Mouse (Mus musculus) brain, embryonic 14.5 days (tissue): ENCODE measurements around the gene Atp13a1. TPM values are rescaled to one million over a fixed set of nuclear protein-coding genes. Genes with fewer than 3 reads are reported as not detected.
A peak's percentile ranks its signal among the peaks of the same experiment; 100 is the strongest.

Experiments used
- DNase-seq: peaks from one replicate; pipeline ENCODE4 v3.0.0-alpha.2; 2011; ENCODE audit warnings: low read depth
- CTCF ChIP-seq: fragments of 200-500 bp; IDR thresholded peaks from 2 replicates; pipeline ENCODE4 v1.5.1; 2012; ENCODE audit warnings: inconsistent platforms, mild to moderate bottlenecking, moderate library complexity, borderline replicate concordance; ENCODE audit not compliant: insufficient read depth, insufficient read length; ENCODE audit errors: extremely low read depth
- POLR2A ChIP-seq: fragments of 200-500 bp; IDR thresholded peaks from 2 replicates; pipeline ENCODE4 v1.6.1; 2012; ENCODE audit warnings: mild to moderate bottlenecking, inconsistent platforms, borderline replicate concordance; ENCODE audit not compliant: poor library complexity, insufficient read depth, insufficient read length, severe bottlenecking; ENCODE audit errors: extremely low read depth
- polyA plus RNA-seq: library from polyadenylated mRNA; depleted of rRNA; stranded (reverse); fragments of >200 nt; gene quantifications from 2 replicates; pipeline ENCODE4 v1.2.3, GENCODE M21; 2012; rRNA removed

Atp13a1 gene
- polyA plus RNA-seq, 1 experiment: 85.0 TPM

GRCm38 (mm10) chr8:69822386-69823191 is 31.6 kb downstream of the Atp13a1 start, which contains the start of gene Lpar2:
Gene Lpar2, plus strand, starts transcription at chr8:69822429.
- TF ChIP-seq CTCF (no peak; the same call in 1 of the 2 replicates), POLR2A (peak; percentile 42; the same call in 1 of the 2 replicates)

DNA sequence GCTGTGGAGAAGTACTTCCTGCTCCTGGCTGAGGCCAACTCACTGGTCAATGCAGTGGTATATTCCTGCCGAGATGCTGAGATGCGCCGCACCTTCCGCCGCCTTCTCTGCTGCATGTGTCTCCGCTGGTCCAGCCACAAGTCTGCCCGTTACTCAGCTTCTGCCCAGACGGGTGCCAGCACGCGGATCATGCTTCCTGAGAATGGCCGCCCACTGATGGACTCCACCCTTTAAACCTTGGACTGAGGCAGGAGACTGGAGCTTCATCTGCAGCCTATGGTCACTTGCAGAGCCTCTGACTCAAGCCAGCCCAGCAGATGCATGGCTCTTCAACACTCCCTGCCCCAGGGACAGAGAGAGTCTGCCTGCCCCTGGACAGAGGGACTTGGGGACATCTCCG is 35.4 kb downstream of the Atp13a1 start:
- DNase-seq: no peak
- TF ChIP-seq CTCF (no peak), POLR2A (no peak)

More at GRCm38 (mm10) chr8:69822386-69823191, 31.6 kb downstream of the Atp13a1 start, which contains the start of gene Lpar2:
- DNase-seq: peak; percentile 91

GRCm38 (mm10) chr8:69832298-69832853 is 41.4 kb downstream of the Atp13a1 start, which contains the start of gene Pbx4:
Gene Pbx4, plus strand, starts transcription at chr8:69832491.
- DNase-seq: peak; percentile 100
- TF ChIP-seq CTCF (no peak), POLR2A (peak; percentile 86)

- no peak for TF ChIP-seq CTCF
- no peak for TF ChIP-seq POLR2A
- DNase-seq: no peak
Measured at GRCm38 (mm10) chr8:69837057-69837682, 46.2 kb downstream of the Atp13a1 start.

DNA sequence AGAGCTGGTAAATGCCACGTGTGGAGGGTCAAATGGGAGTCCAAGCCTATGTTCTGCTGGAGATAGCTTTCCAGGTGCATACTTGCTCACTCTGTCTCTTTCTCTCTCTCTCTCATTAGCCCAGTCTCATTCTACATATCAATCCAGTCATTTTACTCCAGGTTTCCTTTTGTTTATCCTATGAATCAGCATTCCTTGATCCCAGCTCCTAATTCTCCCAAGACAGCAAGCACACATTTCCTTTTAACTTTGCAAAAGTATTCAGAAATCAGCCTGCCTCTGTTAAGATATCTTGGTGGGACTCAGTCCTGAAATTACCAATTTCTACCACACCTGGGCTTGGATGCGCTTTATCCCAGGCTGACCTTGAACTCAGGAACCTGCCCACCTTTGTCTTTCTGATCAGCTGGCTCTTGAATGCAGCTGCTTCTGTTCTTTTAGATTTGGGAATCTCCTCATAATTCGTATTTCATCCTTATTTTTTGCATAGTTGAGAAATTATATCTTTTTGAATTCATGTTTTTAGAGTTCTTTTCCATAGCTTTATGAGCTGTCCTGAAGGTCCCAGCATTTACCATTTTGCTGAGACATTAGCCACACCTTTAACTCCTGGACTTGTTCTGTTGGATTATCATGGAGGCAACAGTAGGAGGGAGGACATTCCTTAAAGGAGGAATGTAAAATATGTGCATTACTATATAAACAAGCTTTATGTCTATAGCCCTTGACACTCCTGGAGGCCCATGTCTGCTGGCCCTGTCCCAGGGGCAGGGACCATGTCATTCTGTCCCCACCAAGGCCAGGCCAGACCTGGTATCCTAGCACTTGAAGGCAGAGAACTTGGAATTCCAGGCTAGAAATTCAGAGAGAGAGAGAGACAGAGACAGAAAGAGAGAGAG is 56.5 kb downstream of the Atp13a1 start:
- TF ChIP-seq CTCF (no peak), POLR2A (no peak)
- no peak for DNase-seq

DNA sequence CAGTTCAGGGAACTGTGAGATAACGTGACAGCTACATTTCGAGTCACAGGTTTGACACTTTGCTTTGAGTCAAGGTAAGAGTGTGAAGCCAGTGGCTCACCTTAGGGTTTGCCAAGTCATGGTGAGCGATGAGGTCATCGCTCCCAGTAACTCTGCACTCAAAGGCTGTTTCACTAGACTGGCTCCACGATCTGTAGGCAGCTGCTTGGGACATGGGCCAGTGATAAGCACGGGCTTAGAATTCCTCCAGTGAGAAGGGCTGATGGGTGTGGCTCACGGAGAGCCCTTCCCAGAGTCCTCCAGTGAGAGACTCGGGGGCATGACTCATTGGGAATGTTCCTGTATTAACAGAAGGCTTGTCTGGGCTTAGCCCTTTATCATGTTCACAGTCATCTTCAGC is 58.0 kb downstream of the Atp13a1 start:
- TF ChIP-seq CTCF (no peak), POLR2A (no peak)
- DNase-seq: no peak

DNA sequence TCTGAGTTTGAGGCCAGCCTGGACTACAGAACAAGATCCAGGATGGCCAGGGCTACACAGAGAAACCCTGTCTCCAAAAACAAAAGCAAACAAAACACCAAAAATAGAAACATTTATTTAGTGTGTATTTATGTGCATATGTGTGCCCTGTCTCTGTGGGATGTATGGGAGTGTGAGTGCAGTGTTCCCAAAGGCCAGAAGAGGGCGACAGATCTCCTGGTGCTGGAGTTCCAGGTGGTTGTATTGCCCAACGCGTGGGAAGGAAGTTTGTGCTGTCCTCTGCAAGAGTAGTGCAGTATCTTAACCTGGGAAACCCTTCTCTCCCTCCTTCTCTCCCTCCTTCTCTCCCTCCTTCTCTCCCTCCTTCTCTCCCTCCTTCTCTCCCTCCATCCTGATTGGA is 58.9 kb downstream of the Atp13a1 start:
- no peak for TF ChIP-seq POLR2A
- TF ChIP-seq CTCF: peak; percentile 47; the same call in 1 of the 2 replicates

DNA sequence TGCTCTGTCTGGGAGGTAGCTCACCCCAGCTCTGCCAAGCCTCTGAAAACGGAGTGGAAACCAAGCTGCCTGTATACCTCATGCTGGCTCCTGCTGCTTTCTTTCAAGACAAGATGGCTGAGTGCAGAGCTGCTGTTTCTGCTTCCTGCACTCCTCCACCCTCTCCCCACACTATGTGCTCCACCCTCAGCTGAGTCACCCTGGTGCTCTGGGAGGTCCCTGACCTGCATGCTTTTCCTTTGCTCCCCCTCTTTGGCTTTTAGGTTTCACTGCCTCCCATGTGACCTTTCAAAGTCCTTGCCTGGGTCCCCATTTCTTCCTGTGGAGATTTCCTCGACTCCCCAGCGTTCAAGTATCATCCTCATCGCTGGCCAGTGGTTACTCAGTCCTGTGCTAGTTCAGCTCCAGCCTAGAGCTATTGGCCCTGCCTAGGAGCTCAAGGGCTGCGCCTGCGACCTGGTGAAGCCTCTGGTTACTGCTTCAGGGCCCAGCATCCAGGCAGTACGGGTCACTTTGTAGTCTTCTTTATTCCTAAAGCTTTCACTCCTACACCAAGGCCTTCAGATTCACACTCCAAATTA is 60.1 kb downstream of the Atp13a1 start:
- no peak for DNase-seq
- TF ChIP-seq POLR2A (no peak), CTCF (no peak)

More for the DNA sequence above, 58.9 kb downstream of the Atp13a1 start:
- no peak for DNase-seq

DNA sequence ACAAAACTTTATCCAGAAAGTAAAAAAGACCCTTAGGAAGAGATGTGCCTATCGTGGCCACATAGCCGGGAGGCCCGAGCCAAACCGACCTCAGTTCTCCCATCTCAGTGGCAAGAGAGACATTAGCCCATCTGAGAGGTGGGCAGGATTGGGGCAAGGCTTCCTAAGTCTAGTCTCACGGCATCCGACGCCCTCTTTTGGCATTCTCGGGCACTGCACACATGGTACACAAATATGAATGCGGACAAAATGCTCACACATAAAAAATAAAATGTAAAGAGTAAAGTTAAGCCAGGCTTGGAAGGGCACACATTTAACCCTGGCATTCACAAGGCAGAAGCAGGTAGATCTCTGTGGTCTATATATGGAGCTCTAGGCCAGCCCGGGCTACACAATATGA is 62.9 kb downstream of the Atp13a1 start:
- TF ChIP-seq POLR2A (no peak), CTCF (no peak)
- no peak for DNase-seq

Other genes with a start within 250 kb of the Atp13a1 start
- 21.5 and 23.7 TPM in 2 replicates for gene Zfp868, start 165.6 kb upstream of the Atp13a1 start, polyA plus RNA-seq
- gene Zfp964, start 136.7 kb upstream of the Atp13a1 start, polyA plus RNA-seq: 2.3 and 2.9 TPM in 2 replicates
- gene Zfp869, start 80.4 kb upstream of the Atp13a1 start, polyA plus RNA-seq: 13.5 and 14.3 TPM in 2 replicates
- gene Zfp963, start 41.2 kb upstream of the Atp13a1 start, polyA plus RNA-seq: 9.4 and 9.6 TPM in 2 replicates
- gene Gm20422, start 16.3 kb upstream of the Atp13a1 start, polyA plus RNA-seq: 1.4 and 1.6 TPM in 2 replicates
- 31.2 and 44.6 TPM in 2 replicates for gene Zfp866, start within 50 bp of the Atp13a1 start, polyA plus RNA-seq
- 72.5 and 80.2 TPM in 2 replicates for gene Gmip, start 17.5 kb downstream of the Atp13a1 start, polyA plus RNA-seq
- 7.2 and 8.0 TPM in 2 replicates for gene Lpar2, start 31.3 kb downstream of the Atp13a1 start, polyA plus RNA-seq
- 38.6 and 43.6 TPM in 2 replicates for gene Pbx4, start 41.3 kb downstream of the Atp13a1 start, polyA plus RNA-seq
- gene Cilp2, start 96.5 kb downstream of the Atp13a1 start, polyA plus RNA-seq: 5.0 and 5.6 TPM in 2 replicates
- gene Tssk6, start 111.0 kb downstream of the Atp13a1 start, polyA plus RNA-seq: 0.37 and 0.53 TPM in 2 replicates
- 84.2 and 106 TPM in 2 replicates for gene Ndufa13, start 111.4 kb downstream of the Atp13a1 start, polyA plus RNA-seq
- 12.6 and 13.0 TPM in 2 replicates for gene Yjefn3, start 111.5 kb downstream of the Atp13a1 start, polyA plus RNA-seq
- 33.6 and 41.2 TPM in 2 replicates for gene Gatad2a, start 205.2 kb downstream of the Atp13a1 start, polyA plus RNA-seq